Mouse (Mus musculus): ENCODE measurements around the gene Sidt2.

GRCm38 (mm10) chr9:45983676-45984408 is 28.8 kb upstream of the Sidt2 start:
- TF ChIP-seq CTCF (IDR thresholded peaks at IDR 0.05; ENCODE audit: low read depth) (peak; percentile 23), EP300 (IDR thresholded peaks at IDR 0.05; ENCODE audit: low read depth) (no peak)

All from heart, postnatal 0 days (tissue).